Mouse (Mus musculus): ENCODE results near the gene Csrnp1. TPM values are rescaled to one million over a fixed set of nuclear protein-coding genes. Genes with fewer than 3 reads are reported as not detected.

The Csrnp1 gene
- polyA plus RNA-seq, 1 experiment from 2014 or later: 9.6 TPM

DNA sequence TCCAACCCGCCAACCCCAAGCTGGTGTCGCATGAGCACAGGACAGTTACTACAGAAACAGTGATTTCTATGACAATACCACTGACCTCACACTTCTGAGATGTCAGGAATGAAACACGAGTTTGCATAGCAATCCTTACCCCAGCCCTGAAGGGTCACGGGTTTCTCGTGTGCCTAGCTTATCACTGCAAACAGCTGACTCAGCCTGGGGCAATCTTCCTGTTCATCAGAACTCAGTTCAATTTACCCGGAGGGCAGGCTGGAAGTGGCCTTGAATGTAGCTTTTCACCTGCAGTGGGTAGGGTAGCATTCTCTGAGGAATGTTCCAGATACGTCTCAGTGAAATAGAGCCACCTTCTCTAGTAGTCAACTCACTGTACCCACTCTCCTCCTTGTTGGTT lies 9.7 kb upstream of the Csrnp1 start:
- H3K9ac ChIP-seq (ENCODE audit: low read length): no peak overlapping the region
- H3K36me3 ChIP-seq (ENCODE audit: control insufficient read depth, insufficient read depth, low read length): no peaks in the 10 kb centered on the region
- H3K4me1 ChIP-seq (replicated peaks; ENCODE audit: control insufficient read depth, insufficient read depth, low read length): no peaks in the 10 kb centered on the region; the same call in 1 of the 2 replicates
- H3K27me3 ChIP-seq (ENCODE audit: control insufficient read depth, insufficient read depth, low read depth, low read length): no peaks in the 10 kb centered on the region
- no peak overlapping the region for H3K4me3 ChIP-seq (ENCODE audit: low read length)
- H3K27ac ChIP-seq (ENCODE audit: low read length): no peak overlapping the region
- no peaks in the 10 kb centered on the region for H3K9me3 ChIP-seq (ENCODE audit: control insufficient read depth, low read length)
- WGBS: 48% methylated on average over 7 of the region's 7 CpGs
- H3K4me2 ChIP-seq (ENCODE audit: low read depth, low read length): no peak overlapping the region
- ATAC-seq (ENCODE audit: low read depth): no peak

DNA sequence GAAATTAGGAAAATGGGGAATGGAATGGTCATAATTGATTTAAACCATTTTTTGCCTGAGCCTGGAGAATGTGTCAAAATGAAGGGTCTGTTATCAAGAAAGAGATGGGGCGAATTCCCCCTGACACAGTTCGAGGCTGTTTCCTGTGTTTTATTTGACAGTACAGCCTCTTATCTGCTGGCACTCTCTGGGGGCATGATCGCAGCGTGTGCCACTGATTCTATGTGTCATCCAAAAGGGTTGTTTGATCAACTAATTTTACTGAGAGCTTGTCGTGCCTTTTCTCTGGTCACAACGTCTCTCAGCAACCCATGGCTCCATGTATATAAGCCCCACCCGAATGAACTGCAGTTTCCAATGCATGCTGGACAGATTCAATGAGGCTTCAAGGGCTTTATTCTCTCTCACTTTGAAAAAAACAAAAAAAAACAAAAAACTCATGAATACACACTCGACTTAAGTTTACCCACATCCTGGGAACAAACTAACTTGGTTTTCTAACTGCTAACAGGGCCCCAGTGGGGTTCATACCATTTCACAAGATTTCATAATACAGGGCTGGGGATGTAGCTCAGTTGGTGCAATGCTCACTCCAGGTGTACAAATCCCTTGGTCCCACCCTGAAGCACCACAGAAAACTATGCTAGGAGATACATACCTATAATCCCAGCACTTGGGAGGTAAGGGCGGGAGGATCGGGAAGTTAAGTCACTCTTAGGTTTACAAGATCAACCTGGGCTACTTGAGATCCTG lies 8.8 kb upstream of the Csrnp1 start:
- no peak overlapping the region for H3K4me3 ChIP-seq (ENCODE audit: low read length)
- no peak overlapping the region for H3K9ac ChIP-seq (ENCODE audit: low read length)
- no peaks in the 10 kb centered on the region for H3K9me3 ChIP-seq (ENCODE audit: control insufficient read depth, low read length)
- ATAC-seq (ENCODE audit: low read depth): no peak
- H3K4me1 ChIP-seq (replicated peaks; ENCODE audit: control insufficient read depth, insufficient read depth, low read length): no peaks in the 10 kb centered on the region
- no peaks in the 10 kb centered on the region for H3K27me3 ChIP-seq (ENCODE audit: control insufficient read depth, insufficient read depth, low read depth, low read length)
- H3K27ac ChIP-seq (ENCODE audit: low read length): no peak overlapping the region
- H3K36me3 ChIP-seq (ENCODE audit: control insufficient read depth, insufficient read depth, low read length): no peaks in the 10 kb centered on the region
- WGBS: 43% methylated on average over 10 of the region's 10 CpGs
- no peak overlapping the region for H3K4me2 ChIP-seq (ENCODE audit: low read depth, low read length)

DNA sequence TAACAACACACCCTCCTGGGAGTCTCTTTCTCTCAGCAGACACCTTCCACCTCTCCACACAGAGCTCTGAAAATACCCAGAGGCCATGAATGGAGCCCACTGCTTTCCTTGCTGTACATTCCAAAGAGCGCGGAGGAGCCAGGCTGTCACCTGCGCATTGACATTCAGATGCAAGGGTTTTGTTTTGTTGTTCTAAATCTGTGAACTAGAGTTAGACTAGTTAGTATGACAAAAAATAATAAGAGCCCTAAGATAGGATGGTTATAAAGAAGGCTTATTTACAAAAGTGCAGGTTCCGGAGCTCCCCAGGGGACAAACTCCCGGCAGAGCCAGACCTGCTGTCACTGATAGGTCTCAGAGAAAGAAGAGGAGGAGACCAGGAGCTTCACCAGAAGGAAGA lies 6.9 kb upstream of the Csrnp1 start:
- H3K27ac ChIP-seq (ENCODE audit: low read length): no peak overlapping the region
- H3K4me1 ChIP-seq (replicated peaks; ENCODE audit: control insufficient read depth, insufficient read depth, low read length): no peaks in the 10 kb centered on the region
- no peaks in the 10 kb centered on the region for H3K36me3 ChIP-seq (ENCODE audit: control insufficient read depth, insufficient read depth, low read length)
- no peaks in the 10 kb centered on the region for H3K9me3 ChIP-seq (ENCODE audit: control insufficient read depth, low read length)
- no peak for ATAC-seq (ENCODE audit: low read depth)
- 37% methylated on average over 5 of the region's 5 CpGs for WGBS
- no peaks in the 10 kb centered on the region for H3K27me3 ChIP-seq (ENCODE audit: control insufficient read depth, insufficient read depth, low read depth, low read length)
- no peak overlapping the region for H3K4me2 ChIP-seq (ENCODE audit: low read depth, low read length)
- H3K4me3 ChIP-seq (ENCODE audit: low read length): no peak overlapping the region
- H3K9ac ChIP-seq (ENCODE audit: low read length): no peak overlapping the region

DNA sequence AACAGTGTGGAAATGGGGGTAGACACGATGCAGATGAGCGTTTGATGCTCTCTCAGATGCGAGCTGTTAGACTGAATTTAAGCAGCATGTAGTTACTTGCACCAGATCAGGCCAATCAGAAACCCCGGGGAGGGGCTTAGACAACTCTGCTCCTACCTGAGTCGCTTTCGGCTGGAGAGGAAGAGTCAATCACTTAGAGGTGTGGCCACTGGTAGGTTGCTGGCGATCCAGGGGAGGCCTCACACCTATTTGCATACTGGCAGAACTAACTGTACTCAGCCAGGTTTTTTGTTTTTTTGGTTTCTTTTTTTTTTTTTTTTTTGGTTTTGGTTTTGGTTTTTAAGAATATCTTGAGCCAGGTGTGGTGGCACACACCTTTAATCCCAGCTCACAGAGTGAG lies 3.8 kb upstream of the Csrnp1 start:
- Histone ChIP-seq H3K9me3 (ENCODE audit: control insufficient read depth, low read length) (no peaks in the 10 kb centered on the region), H3K4me2 (ENCODE audit: low read depth, low read length) (no peak overlapping the region), H3K4me3 (ENCODE audit: low read length) (no peak overlapping the region), H3K4me1 (replicated peaks; ENCODE audit: control insufficient read depth, insufficient read depth, low read length) (peaks cover 9% of the 10 kb centered on the region), H3K27me3 (ENCODE audit: control insufficient read depth, insufficient read depth, low read depth, low read length) (no peaks in the 10 kb centered on the region), H3K27ac (ENCODE audit: low read length) (no peak overlapping the region), H3K36me3 (ENCODE audit: control insufficient read depth, insufficient read depth, low read length) (no peaks in the 10 kb centered on the region), H3K9ac (ENCODE audit: low read length) (no peak overlapping the region)
- 38% methylated on average over 7 of the region's 7 CpGs for WGBS
- ATAC-seq (ENCODE audit: low read depth): no peak

DNA sequence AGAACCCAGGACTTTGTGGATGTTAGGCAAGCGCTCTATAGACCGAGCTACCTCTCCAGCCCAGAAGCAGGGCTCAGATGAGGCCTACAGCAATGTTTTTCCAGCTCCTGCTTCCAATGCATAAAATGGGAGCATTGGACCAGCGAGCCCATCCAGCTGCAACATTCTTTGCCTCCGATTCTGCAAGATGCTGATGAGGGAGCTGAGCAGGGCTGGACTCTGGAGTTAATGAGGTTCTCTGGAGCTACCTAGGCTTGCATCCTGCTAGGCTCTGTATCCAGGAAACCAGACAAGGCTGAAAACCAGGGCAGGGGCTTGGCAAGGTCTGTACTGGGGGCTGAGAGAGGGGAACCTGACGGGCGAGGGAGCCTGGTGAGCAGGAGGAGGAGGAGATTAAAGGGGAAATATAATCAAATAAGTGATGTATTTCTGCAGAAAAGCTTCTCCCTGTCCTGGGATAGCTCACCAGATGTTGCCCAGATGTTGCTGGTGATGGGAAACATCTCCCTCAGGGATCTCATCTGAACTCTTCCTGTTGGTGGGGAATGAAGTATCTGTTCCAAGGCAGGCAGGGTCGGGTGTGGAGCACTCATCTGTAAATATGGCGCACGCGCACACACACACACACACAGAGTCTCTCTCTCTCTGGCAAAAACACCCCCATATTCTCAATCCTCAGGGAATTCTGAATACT lies 1.6 kb upstream of the Csrnp1 start:
- Histone ChIP-seq H3K9ac (ENCODE audit: low read length) (no peak overlapping the region), H3K4me1 (replicated peaks; ENCODE audit: control insufficient read depth, insufficient read depth, low read length) (peaks cover 26% of the 10 kb centered on the region), H3K27ac (ENCODE audit: low read length) (no peak overlapping the region), H3K4me2 (ENCODE audit: low read depth, low read length) (no peak overlapping the region), H3K9me3 (ENCODE audit: control insufficient read depth, low read length) (no peaks in the 10 kb centered on the region), H3K36me3 (ENCODE audit: control insufficient read depth, insufficient read depth, low read length) (no peaks in the 10 kb centered on the region), H3K27me3 (ENCODE audit: control insufficient read depth, insufficient read depth, low read depth, low read length) (no peaks in the 10 kb centered on the region), H3K4me3 (ENCODE audit: low read length) (no peak overlapping the region)
- ATAC-seq (ENCODE audit: low read depth): no peak
- WGBS: 75% methylated on average over 10 of the region's 10 CpGs

DNA sequence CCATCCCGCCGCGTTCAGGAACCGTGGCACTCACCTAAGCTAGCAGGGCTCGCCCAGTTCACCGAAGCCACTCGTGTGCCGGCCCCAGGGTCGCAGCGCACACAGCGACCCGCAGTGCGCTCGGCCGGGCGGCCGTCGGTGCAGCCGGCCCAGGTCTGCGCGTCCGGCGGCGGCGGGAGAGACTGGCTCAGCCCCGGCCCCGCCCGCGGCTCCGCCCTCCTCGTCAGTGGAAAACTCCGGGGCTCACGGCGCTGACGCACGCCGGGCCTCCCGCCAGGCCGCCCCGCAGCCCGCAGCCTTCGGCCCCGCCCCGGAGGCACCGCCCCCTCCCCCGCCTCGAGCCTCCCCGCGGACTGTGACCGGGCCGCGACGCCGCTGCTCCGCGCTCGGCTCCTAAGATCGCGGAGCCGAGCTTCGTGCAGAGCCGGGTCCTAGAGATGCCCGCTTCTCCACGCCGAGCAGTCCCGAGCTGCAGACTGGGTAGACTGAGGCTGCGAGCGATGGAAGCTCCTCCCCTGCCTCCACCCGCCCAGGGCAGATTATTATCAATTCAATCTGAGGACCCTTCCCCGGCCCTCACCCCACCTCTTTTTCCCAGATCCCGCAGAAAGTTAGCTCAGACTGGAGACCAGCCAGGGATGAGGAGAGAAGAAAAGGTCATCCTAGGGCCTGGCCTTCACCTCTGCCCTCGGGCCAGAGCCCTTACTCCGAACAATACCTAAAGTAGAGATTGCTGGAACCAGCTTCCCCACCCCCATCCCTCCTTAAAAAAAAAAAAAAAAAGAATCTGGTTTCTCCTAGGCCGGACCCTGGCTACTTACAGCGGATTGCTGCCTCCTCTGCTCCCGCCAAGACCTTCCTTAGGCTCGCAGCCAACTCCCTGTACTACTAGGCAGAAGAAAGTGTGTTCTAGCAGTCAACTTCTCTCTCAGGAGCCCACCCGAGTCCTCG lies 598 bp downstream of the Csrnp1 start:
- under 1% methylated on average over 74 of the region's 79 CpGs for WGBS
- Histone ChIP-seq H3K4me1 (replicated peaks; ENCODE audit: control insufficient read depth, insufficient read depth, low read length) (peaks cover 46% of the 10 kb centered on the region), H3K4me3 (ENCODE audit: low read length) (peak overlapping the region; percentile 82)

DNA sequence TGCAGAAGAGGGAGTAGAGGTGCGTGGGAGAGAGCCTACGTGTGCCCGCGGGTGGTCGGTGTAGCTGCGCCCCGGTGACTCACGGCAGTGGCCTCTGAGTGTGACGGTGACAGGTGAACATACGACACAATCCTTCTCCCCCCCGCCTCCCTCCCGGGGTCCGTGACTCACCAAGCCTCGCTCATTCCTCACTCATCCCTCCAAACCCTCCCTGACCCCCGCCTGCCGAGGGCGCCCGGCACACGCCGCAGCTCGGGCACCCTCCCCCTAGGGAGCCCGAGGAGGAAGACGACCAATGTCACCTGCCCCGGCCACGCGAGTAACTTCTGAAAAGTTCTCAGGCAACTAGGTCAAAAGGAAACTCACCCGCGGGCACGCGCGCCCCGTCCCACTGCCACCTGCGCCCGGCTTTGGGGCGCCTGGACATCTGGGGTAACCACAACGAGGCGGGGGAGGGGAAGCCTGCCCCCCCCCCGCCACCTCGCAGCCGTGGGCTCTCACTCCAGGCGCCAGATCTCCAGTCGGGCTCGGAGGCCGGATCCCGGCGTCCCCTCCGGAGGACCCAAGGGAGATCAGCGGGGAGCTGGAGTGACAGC lies 1.4 kb downstream of the Csrnp1 start:
- Histone ChIP-seq H3K27ac (ENCODE audit: low read length) (peak overlapping the region; percentile 100), H3K4me1 (replicated peaks; ENCODE audit: control insufficient read depth, insufficient read depth, low read length) (peaks cover 54% of the 10 kb centered on the region), H3K36me3 (ENCODE audit: control insufficient read depth, insufficient read depth, low read length) (no peaks in the 10 kb centered on the region), H3K27me3 (ENCODE audit: control insufficient read depth, insufficient read depth, low read depth, low read length) (no peaks in the 10 kb centered on the region), H3K4me3 (ENCODE audit: low read length) (peak overlapping the region; percentile 82), H3K9me3 (ENCODE audit: control insufficient read depth, low read length) (no peaks in the 10 kb centered on the region), H3K4me2 (ENCODE audit: low read depth, low read length) (peak overlapping the region; percentile 91), H3K9ac (ENCODE audit: low read length) (peak overlapping the region; percentile 87)
- under 1% methylated on average over 42 of the region's 48 CpGs for WGBS
- ATAC-seq (ENCODE audit: low read depth): no peak

More for the DNA sequence above, 598 bp downstream of the Csrnp1 start:
- peak; percentile 82 for ATAC-seq (ENCODE audit: low read depth)
- Histone ChIP-seq H3K9ac (ENCODE audit: low read length) (peak overlapping the region; percentile 87), H3K27ac (ENCODE audit: low read length) (peak overlapping the region; percentile 100), H3K27me3 (ENCODE audit: control insufficient read depth, insufficient read depth, low read depth, low read length) (no peaks in the 10 kb centered on the region), H3K9me3 (ENCODE audit: control insufficient read depth, low read length) (no peaks in the 10 kb centered on the region), H3K4me2 (ENCODE audit: low read depth, low read length) (peak overlapping the region; percentile 91), H3K36me3 (ENCODE audit: control insufficient read depth, insufficient read depth, low read length) (no peaks in the 10 kb centered on the region)

DNA sequence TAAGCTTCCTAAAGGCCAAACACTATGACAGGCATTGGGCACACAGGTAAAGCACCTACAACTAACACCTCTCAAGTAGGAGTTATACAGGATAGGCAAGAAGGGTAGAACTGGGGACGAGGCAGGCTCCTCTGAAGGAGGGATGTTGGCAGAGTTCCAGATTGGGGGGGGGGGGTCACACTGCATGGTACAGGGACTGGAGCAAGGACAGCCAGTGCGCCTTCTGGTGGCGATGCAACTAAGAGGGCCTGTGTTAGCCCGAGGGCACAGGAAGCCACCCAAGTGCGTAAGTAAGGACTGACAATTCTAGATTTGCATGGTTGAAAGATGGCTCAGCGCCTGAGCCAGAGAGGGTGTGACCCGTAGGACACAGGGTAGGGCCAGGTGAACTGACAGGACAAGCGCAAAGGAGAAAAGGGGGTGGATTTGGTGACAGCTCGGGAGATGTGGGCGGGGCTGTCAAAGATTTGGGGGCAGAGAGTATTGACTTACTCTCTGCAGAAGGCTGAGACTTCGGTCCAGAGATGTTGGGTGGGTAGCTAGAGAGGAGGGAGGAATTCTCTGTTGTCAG lies 2.1 kb downstream of the Csrnp1 start:
- WGBS: under 1% methylated on average over 11 of the region's 11 CpGs
- Histone ChIP-seq H3K4me1 (replicated peaks; ENCODE audit: control insufficient read depth, insufficient read depth, low read length) (peaks cover 62% of the 10 kb centered on the region), H3K36me3 (ENCODE audit: control insufficient read depth, insufficient read depth, low read length) (no peaks in the 10 kb centered on the region), H3K4me3 (ENCODE audit: low read length) (peak overlapping the region; percentile 82), H3K27me3 (ENCODE audit: control insufficient read depth, insufficient read depth, low read depth, low read length) (no peaks in the 10 kb centered on the region), H3K4me2 (ENCODE audit: low read depth, low read length) (peak overlapping the region; percentile 91), H3K9me3 (ENCODE audit: control insufficient read depth, low read length) (no peaks in the 10 kb centered on the region), H3K9ac (ENCODE audit: low read length) (peak overlapping the region; percentile 87), H3K27ac (ENCODE audit: low read length) (peak overlapping the region; percentile 100)
- peak; percentile 46 for ATAC-seq (ENCODE audit: low read depth)
